Mouse (Mus musculus) frontal cortex, adult (tissue): ENCODE data around the gene Prkca.

Experiments
- ATAC-seq: cut with Nextera tagmentation; 2 replicates; pipeline ENCODE4 v1.9.2; 2017; ENCODE audit warnings: mild to moderate bottlenecking, moderate library complexity, mixed read lengths; ENCODE audit not compliant: low TSS enrichment

Gene Prkca

GRCm38 (mm10) chr11:108235081-108235703, 108.5 kb downstream of the Prkca start:
- ATAC-seq: no peak

GRCm38 (mm10) chr11:108233015-108233414, 110.7 kb downstream of the Prkca start:
- ATAC-seq: no peak

GRCm38 (mm10) chr11:108230101-108230500, 113.6 kb downstream of the Prkca start:
- no peak for ATAC-seq

GRCm38 (mm10) chr11:108229176-108229946, 114.4 kb downstream of the Prkca start:
- no peak for ATAC-seq

- ATAC-seq: no peak
These were observed 115.2 kb downstream of the Prkca start for GRCm38 (mm10) chr11:108228497-108228896.

- ATAC-seq: no peak
These were observed 117.5 kb downstream of the Prkca start for GRCm38 (mm10) chr11:108226248-108226647.

- no peak for ATAC-seq
These were observed 119.3 kb downstream of the Prkca start for GRCm38 (mm10) chr11:108224233-108224973.

GRCm38 (mm10) chr11:108223613-108224232, 120.0 kb downstream of the Prkca start:
- ATAC-seq: no peak

- 0 out of 2 replicates have a peak, but pooled peaks have one; percentile 13 for ATAC-seq
These were observed 120.6 kb downstream of the Prkca start for GRCm38 (mm10) chr11:108223154-108223553.

GRCm38 (mm10) chr11:108222616-108223015, 121.1 kb downstream of the Prkca start:
- no peak for ATAC-seq

- no peak for ATAC-seq
These were observed 121.7 kb downstream of the Prkca start for GRCm38 (mm10) chr11:108222026-108222425.

- peak; percentile 75 for ATAC-seq
These were observed 122.4 kb downstream of the Prkca start for GRCm38 (mm10) chr11:108221124-108221835.

GRCm38 (mm10) chr11:108220605-108221004, 123.1 kb downstream of the Prkca start:
- ATAC-seq: no peak

GRCm38 (mm10) chr11:108217043-108217442, 126.7 kb downstream of the Prkca start:
- ATAC-seq: no peak

- ATAC-seq: no peak
These were observed 127.7 kb downstream of the Prkca start for GRCm38 (mm10) chr11:108216064-108216463.

GRCm38 (mm10) chr11:108215466-108215865, 128.3 kb downstream of the Prkca start:
- no peak for ATAC-seq

GRCm38 (mm10) chr11:108214521-108215223, 129.1 kb downstream of the Prkca start:
- no peak for ATAC-seq

- ATAC-seq: no peak
These were observed 129.9 kb downstream of the Prkca start for GRCm38 (mm10) chr11:108213783-108214182.

GRCm38 (mm10) chr11:108212638-108213037, 131.1 kb downstream of the Prkca start:
- no peak for ATAC-seq

GRCm38 (mm10) chr11:108212030-108212429, 131.7 kb downstream of the Prkca start:
- no peak for ATAC-seq

GRCm38 (mm10) chr11:108210749-108211148, 133.0 kb downstream of the Prkca start:
- ATAC-seq: no peak
